Mouse (Mus musculus): ENCODE results near the gene Rhbdf1.
"Not testable (repeated sequence)": the region's sequence is repeated elsewhere in the genome, so short reads cannot be mapped to it uniquely, and the experiment has no call there.

Rhbdf1 gene

DNA sequence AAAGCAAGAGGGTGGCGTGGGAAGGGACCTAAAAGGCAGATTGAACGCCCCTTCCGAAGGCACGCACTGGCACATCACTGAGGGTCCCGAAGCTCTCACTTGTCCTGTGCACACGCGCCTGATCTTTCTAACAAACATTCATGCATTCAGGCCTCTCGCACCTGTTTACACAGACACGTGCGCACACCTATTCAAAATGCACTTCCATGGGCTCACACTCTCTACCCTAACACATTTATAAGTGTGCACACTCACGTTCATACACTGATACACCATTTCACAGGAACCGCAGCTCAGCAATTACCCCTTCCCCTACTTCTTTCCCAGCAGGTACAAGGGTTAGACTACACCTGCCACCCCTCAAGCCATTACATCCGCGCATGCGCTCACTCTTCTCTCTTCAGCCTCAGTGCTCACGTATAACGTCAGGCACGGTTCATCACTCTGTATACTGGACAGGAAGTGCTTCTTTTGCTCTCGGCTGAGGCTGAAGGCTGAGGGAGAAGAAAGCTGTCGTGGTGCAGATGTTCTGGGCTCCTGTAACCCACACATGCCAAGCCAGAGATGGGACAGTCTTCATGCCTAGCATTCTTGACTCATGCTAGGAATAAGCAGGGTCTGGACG is 582 bp upstream of the Rhbdf1 start:
- in situ Hi-C loops (cut with MboI; ENCODE audit: low sequenced_read_pairs), result no loop called here

DNA sequence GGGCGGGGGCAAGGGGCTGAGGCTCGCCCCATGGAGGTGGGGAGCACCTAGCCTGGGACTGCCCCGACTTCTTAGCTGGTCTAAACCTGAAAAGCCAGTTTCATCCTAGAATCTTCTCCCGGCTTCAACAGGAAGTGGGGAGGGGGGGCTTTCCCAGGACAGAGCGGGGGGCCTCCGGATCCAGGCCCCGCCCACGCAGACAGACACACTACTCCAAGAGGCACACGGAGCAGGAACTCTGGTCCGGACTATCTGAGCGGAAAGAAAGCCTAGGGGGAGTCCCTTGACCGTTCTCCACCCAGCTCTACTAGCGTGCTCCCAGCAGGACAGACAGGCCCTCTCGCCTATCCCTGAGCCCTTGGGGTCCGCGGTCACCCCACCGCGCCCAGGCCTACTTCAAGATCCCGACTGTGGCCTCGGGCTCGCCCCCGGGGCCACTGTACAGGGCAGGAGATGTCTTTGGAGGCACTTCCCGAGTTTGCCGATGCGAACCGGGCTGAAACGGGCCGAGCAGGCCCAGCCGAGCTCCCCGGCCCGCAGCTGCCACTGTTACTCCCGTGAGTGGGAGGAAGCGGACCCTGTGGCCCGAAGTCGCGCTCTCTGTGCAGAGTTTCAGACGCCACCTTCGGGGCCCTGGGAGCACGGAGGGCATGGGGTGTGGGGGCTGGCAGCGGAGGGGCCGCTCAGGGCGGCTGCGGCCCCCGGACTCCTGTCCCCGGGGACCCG is 712 bp downstream of the Rhbdf1 start:
- in situ Hi-C loops (cut with MboI; ENCODE audit: low sequenced_read_pairs), result no loop called here

DNA sequence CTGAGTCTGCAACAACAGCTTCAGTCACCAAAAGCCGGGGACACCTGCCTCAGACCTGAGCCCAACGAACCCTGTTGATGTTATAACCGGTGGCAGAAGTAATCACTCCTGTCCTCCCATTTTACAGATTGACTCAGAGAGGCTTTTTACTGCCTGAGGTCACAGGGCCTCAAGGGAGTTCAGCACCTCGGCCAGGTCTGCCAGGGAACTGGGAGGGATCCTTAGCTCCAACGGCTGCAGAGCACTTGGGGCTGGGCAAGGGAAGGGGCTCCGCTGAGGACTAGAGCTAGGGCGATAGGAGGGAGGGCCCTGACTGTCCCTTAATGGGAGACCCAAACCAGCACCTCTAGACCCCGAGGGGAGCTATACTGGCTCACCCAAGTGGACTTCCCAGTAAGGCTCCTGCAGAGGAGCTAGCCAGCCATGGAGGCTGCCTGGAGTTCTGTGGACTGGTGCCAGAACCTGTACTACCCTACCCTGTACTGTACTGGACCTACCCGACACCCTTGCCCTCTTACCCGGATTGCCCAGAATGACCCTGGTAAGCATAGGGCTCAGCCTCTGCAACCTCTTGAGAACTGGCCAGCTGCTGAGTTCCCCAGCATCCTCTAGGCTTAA is 1.4 kb downstream of the Rhbdf1 start:
- in situ Hi-C loops (cut with MboI; ENCODE audit: low sequenced_read_pairs), result no loop called here

DNA sequence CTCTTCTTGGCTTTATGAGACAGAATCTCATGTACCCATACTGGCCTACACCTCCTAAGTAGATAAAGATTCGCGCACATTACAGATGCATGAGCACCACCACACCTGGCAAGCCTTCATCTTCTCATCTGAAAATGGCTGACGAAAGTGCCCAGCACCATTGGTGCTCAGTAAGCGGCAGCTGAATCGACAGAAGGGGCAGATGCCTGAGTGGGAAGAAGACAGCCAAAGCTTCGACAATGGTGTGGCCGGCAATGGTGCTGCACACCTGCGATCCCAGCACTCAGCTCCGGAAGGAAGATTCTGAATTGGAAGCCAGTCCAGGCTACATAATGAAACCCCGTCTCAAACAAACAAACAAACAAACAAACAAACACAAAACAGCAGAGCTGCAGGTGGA is 2.8 kb downstream of the Rhbdf1 start:
- in situ Hi-C loops (cut with MboI; ENCODE audit: low sequenced_read_pairs), result no loop called here

DNA sequence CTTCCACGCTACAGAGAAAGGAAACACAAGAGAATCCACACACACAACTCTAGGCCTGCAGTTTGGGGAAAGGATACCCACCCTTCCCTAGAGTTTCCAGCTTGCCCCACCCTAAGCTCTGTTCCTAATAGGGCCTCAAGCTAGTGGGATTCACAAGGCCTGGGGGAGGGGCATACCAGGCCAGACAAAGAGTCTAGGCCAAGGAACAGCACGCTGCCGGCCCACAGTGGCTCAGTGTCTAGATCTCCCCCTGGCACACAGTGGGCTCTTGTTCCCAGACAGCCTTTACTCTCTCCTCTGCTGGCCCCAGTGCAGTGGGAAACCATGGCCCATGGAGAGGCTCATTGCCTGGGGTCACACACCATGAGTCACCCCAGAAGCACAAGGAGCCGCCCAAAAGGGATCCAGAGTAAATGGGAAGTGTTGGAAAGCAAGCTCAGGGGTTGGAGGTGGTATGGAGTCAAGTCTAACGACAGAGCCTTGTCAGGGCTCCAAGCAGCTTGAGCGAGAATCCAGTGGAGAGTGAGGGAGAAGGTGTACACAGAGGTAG is 3.5 kb downstream of the Rhbdf1 start:
- in situ Hi-C loops (cut with MboI; ENCODE audit: low sequenced_read_pairs), result no loop called here

DNA sequence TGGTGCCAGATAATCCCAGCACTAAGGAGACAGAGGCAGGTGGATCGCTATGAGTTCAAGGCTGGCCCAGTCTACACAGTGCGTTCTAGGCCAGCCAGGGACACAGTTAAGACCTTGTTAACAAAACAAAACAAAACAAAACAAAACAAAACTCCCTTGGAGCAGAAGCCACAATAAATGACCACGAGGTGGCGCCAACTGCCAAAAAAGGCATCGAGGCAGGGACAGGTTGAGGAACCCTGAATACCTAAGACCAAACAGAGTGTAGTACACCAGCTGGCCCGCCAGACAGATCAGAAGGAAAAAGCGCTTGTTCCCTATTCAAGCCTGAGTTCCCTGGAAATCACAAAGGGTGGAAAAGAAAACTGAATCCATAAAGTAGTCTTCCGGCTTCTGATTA is 5.2 kb downstream of the Rhbdf1 start:
- in situ Hi-C loops (cut with MboI; ENCODE audit: low sequenced_read_pairs), result no loop called here

DNA sequence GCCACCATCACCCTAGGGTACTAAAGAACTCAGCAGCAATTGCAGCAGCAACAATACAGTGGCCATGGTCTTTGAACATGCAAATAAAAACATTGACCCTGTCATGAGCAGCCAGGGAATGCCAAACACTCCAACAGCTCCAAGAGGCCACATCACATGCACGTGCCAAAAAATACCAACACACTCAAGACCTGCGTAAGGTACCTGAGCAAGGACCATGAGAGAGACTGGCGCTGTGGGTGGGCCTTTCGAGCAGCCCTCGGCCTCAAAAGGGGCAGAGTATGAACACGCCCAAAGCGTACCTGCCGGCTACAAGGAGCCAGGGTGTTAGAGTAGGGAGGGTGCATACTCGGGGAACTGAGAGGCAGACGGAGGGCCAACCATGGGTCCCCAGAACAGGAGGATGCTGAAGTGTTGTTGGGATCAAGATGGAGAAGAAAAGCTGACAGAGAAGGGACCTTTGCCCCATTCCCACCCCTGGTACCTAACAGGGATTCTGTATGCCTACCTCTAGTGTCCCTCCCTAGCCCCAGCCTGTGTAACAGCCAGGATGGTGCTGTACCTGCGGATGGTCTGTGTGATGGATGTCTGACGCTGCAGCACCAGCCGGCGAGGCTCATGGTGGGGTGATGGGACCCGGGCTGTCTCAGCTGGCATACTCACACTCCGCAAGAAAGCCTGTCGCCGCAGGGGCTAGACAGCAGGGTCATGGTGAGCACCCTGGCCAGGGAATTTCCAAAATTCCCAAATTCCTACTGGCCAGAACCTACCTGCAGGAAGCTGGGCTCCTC is 6.5 kb downstream of the Rhbdf1 start:
- in situ Hi-C loops (cut with MboI; ENCODE audit: low sequenced_read_pairs), result no loop called here

DNA sequence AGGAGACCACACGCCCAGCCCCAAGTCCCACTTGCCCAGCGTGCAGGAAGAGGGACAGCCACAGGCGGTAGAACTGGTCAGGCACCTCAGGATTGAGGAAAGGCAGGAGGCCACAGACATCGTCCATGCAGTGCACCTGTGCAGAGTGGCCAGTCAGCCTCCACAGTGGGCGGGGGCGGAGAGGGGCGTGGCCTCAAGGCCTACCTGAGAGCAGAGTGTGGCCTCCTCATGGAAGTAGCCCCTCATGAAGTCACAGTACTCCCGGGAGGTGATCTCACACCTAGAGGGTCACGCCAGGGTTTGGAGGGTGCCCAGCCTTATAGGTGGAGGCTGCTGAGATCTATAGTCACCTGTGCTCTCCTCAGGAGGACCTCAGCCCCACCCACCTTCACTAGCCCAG is 11.5 kb downstream of the Rhbdf1 start:
- in situ Hi-C loops (cut with MboI; ENCODE audit: low sequenced_read_pairs), result no loop called here

DNA sequence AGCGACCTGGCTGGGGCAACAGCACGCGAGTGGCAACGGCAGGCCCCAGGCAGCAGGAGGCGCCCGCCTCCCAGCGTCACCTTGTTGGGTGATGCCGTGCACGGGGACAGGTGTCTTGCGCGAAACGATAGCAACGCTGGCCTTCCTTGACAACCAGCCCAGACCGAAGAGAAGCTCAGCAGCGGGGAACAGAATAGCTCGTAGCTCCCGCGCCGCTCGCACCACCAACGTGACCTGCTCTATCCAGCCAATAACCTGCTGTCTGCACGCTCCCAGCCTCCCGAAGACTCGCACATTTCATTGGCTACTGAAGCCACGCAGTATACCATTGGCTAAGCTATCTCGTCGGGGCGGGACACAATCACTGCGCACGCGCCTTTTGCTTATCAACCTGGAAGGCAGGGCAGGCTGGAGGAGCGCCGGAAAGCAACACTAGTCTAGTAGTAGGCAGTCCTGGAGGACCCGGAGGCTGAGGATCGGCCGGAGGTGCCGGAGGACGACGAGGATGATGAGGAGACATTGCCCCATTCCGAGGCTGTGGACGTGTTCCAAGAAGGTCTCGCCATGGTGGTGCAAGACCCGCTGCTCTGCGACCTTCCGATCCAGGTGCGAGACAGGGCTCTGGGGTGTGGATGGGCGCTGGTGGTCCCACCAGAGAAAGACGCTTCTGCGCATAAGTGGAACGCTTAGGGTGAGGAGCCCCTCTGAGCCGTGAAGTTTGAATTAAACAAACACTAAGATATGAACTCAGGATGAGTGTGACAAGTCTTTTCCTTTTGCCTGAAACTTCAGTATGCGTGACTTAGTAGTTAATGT is 16.8 kb downstream of the Rhbdf1 start, which contains the start of gene Snrnp25:
Gene Snrnp25 (plus strand): TSS at position 358 of the 816 bp plus-strand sequence.
- in situ Hi-C loops (cut with MboI; ENCODE audit: low sequenced_read_pairs), result no loop called here

DNA sequence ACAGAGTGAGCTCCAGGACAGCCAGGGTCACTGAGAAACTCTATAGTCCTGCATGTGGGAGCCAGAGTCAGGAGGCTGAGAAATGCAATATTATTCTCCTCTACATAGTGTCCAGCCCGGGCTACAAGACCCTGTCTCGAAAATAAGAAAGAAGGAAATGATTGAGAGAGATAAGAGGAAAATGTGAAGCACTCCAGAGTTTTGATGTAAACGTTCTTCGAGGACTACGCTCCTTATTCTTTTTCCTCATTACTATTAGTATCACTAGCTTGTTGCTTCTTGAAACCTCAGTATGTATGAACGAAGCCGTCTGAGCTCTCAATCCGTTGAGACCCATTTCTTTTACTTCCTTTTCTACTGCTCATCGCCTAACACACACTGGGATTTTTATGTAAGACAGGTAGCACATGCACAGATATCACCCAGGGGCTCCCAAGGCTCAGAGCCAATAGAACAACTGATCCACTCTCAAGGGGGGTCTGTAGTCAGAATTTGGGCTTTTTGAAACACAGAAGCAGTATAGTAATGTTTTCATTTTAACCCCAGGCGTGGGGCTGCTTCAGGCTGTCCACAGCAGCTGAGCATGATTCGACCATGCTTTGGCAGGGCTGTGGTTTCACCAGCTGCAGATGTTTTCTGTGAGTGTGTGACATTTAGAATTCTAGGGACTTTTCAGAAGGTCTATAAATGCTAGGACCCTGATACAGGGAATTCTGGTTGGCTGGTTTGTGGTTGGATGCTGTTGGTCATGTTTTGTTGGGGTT is 20.0 kb downstream of the Rhbdf1 start:
- in situ Hi-C loops (cut with MboI; ENCODE audit: low sequenced_read_pairs), result no loop called here

DNA sequence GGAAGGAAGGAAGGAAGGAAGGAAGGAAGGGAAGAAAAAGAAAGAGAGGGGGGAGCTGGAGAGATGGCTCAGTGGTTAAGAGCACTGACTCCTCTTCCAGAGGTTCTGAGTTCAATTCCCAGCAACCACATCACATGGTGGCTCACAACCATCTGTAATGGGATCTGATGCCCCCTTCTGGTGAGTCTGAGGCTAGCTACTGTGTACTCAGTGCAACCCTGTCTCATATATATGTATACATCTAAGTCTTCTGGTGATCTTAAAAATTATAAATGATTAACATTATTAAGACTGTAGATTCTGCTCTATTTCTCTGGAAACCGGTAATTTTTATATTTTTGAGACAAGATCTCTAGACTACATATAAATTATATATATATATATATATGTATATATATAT is 21.1 kb downstream of the Rhbdf1 start:
- in situ Hi-C loops (cut with MboI; ENCODE audit: low sequenced_read_pairs), result not testable (repeated sequence)

DNA sequence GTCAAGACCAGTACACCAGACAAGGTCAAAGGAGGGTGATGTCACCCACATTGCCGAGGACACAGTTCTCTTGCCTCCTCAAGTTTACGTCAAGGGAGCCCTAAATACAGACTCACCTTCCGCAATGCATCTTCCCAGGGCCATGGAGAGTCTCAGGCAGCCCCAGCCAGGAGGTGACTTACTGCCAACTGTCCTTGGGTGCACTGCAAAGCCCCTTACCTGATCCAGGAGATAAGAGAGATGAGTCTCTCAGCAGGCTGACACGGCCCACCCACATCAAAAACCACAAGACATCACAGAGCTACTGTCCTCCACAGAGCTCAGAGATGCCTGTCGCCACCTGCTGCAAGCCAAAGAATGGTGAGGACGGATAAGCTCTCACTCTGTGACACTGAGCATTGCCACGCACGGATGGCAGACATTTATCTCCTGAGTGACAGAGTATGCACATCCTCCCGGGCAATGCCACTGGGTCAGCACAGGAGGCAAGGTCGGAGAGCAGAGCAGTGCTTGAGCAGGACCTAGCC is 22.0 kb downstream of the Rhbdf1 start, which contains the start of gene Il9r:
Gene Il9r (minus strand): TSS at position 205 of the 527 bp plus-strand sequence.
- in situ Hi-C loops (cut with MboI; ENCODE audit: low sequenced_read_pairs), result no loop called here

DNA sequence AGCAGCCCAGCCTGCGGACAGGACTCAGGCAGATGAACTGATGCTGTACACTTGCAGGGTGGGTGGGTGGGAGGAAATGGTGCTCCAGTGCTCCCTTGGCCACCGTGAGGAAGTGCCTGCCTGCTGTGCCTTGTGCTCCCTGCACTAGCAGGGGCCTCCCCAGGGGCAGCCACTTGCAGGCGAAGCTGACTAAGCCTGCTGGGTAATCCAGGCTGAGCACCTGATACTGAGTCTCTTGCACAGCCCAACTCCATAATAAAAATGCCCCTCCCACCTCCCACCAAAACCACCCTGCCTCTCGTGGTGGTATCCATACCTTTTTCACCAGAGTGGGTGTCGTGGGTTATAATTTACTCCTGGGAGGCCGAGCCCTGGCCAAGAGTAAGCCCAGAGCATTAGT is 22.9 kb downstream of the Rhbdf1 start:
- in situ Hi-C loops (cut with MboI; ENCODE audit: low sequenced_read_pairs), result no loop called here

DNA sequence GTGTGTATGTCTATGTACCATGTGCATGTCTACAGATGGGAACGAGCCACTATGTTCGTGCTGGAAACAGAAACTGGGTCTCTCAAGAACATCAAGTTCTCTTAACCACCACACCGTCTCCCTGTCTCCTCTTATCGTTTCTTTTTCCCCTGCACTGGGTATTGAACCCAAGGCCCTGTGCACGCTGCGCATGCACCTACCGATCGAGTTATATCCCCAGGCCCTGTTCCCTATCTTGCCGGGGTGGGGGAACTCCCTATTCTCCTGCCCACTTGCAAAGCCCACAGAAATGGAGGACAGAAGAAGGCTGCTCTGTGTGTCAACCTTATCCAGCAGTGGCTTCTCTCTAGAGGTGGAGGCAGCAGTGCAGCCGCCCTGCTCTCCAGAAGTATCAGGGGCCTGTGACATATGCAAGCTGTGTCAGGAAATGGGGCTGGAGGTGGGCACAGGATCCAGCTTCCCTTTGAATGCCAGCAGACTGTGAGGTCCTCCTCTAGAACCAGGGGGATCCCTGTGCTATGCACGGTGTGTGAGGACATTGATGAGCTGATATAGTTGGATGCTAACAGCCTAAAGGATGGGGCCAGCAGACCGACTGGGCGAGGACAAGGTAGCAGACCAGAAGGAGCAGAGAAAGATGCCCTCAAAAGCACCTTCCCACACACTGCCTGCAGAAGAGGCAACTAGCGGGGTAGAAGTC is 23.7 kb downstream of the Rhbdf1 start:
- in situ Hi-C loops (cut with MboI; ENCODE audit: low sequenced_read_pairs), result no loop called here

DNA sequence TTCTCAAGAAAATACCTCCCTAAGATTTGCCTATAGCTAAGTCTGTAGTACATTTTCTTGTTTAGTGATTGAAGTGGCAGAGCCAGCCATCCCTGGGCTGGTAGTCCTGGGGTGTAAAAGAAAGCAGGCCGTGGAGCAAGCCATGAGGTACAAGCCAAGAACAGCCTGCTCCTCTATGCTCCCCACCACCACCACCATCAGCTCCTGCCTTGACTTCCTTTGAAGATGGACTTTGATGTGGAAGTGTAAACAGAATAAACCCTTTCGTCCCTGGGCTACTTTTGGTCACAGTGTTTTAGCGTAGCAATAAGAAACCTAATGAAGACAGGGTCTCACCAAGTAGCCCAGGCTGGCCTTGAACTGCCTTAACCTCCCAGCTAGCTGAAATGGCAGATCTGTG is 24.3 kb downstream of the Rhbdf1 start:
- in situ Hi-C loops (cut with MboI; ENCODE audit: low sequenced_read_pairs), result no loop called here

DNA sequence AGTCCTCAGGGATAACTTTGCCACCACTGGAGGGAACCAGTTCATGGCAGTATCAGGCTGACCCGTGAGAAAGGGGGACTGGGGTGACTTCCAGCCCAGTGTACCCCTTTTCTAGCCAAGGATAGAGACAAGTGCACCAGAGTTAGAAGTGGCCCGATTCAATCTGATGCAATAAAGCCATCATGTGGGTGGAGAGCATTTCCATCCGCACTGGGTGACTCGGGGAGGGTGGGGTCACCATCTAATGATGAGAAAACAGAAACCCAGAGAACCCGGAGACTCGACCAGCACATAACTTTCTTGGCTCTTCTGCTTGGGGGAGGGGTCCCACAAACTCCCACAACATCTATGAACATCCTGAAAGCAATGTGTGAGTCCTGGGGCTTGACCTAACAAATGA is 25.4 kb downstream of the Rhbdf1 start:
- in situ Hi-C loops (cut with MboI; ENCODE audit: low sequenced_read_pairs), result no loop called here

DNA sequence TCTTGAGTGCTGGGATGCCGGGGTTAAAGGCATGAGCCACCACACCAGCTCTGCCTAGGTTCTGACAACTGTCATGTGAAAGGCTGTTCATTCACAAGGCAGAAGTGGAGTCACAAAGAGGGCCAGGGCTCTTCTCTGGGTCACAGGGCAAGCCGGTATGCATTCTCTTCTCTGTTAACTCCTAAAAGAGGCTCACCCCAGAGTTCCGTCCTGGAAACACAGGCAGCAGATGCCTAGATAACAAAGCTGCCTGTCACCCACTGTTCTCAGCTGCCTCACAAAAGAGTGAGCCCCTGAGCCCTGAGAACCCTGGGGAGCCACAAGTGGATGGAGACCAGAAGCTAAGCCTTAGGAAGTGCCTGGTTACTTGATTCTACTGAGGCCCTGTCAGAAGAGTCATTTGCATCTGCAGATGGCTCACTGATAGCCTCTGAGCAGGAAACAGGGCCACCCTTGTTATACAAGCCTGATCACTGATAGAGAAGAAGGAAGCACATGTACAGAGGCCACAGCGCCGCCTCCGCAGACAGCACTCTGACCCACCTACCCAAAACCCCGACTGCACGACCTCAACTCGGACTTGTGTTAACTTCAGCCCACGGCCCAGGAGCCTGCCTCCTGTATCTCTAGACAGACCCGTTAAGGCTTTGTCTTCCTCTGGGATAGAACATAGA is 26.1 kb downstream of the Rhbdf1 start:
- in situ Hi-C loops (cut with MboI; ENCODE audit: low sequenced_read_pairs), result no loop called here

DNA sequence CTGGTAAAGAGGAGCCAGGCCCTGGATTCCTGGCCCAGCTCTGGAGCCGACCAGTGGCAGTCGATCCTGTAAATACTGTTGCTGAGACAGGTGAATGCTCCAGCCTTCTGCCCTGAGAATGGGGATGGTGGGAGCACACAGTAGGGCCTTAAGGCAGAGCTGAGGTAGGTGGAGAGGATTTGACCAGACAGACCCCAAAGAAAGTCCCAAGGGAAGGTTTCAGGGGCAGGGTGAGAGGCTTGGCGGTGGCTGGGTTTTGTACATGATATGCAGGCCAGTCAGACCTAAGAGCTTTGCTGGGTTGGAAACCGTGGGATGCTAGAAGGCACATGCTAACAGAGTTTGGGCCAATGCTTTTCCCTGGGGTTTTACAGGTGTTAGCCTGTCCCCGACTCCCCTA is 27.5 kb downstream of the Rhbdf1 start:
- in situ Hi-C loops (cut with MboI; ENCODE audit: low sequenced_read_pairs), result no loop called here

Data from CH12F3 (cell line).